Mouse (Mus musculus) kidney, adult 2 months (tissue): Measurements from ENCODE around the gene Mplkip.

Source experiments
- CTCF ChIP-seq: fragments of 200-500 bp; conservative IDR thresholded peaks from 2 replicates; pipeline ENCODE4 v1.5.1; 2011; ENCODE audit warnings: low read depth, mild to moderate bottlenecking, control low read depth, low read length, moderate library complexity, mixed read lengths; ENCODE audit not compliant: insufficient read depth, insufficient read length
- POLR2A ChIP-seq: fragments of 200-500 bp; IDR thresholded peaks from one replicate; pipeline ENCODE4 v1.6.1; 2011; ENCODE audit warnings: low read depth, low read length, control low read depth

DNA sequence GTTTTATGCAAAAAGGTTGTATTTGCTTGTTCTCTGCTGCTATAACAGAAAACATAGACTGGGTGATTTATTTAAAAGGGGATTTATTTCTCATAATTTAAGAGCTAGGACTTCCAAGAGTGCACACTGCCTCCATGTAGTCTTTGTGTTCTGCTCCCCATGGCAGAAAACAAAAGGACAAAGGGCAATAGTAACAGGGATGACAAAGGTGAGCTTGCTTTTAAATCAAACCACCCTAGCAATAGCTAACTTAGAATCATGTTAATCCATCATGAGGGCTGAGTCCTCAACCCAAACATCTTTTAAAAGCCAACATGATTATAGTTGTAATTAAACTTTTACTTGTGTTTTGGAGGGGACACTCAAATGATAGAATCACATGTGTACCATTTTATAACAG is 5.5 kb upstream of the Mplkip start:
- TF ChIP-seq CTCF (no peak), POLR2A (no peak)
